Mouse (Mus musculus): Measurements from ENCODE around the gene Has1. TPM values are rescaled to one million over a fixed set of nuclear protein-coding genes. Genes with fewer than 3 reads are reported as not detected.

Has1 gene
- total RNA-seq, 1 experiment, result 0.22 TPM

DNA sequence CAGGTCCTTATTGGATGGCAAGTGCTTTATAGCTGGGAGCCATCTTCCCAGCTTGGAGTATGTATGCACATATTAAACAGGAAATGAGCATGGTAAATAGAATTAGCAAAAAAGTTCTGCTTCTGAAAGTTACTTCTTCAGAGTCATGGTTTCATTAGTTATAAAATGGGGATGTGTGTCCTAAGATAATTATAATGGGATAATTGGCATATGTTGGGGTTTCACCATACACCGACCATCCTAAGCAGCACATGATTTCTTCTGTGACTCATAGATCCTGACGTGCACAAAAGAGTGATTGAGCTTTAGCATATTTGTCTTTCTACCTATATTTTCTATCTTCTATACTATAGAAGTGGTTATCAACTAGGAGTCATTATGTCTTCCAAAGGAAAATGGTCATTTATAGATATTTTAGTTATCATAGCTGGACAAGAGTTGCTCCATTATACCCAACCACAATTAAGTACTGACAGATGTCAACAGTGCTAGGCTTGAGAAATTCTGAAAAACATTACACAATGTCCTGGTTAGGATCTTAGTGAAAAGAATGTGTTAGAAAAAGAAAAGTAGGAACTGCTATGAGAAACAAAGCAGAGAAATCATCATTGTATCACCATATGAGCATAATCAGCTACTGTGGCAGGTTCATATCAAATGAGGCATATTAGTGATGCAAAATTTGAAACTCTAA lies 34.9 kb upstream of the Has1 start:
- no peaks in the 10 kb centered on the region for H3K9me3 ChIP-seq (ENCODE audit: control insufficient read depth, insufficient read depth, low read depth, low read length)
- H3K36me3 ChIP-seq (ENCODE audit: control insufficient read depth, insufficient read depth, low read length, poor library complexity, severe bottlenecking), result no peaks in the 10 kb centered on the region
- H3K4me1 ChIP-seq (ENCODE audit: control insufficient read depth in 2 of 2, insufficient read depth in 2 of 2, low read length in 2 of 2, poor library complexity in 1 of 2), result no peaks in the 10 kb centered on the region
- in situ Hi-C loops (cut with MboI; ENCODE audit: low sequenced_read_pairs in 2 of 2, unreplicated experiment in 2 of 2), result loop anchor here (10.0 kb wide), 1 partner anchor 115 kb away; no protein-coding TSS in a partner anchor
- DNase-seq (ENCODE audit: low read depth, low spot score), result no peak
- no peak overlapping the region for H3K4me3 ChIP-seq (ENCODE audit: insufficient read depth in 1 of 2, low read depth in 1 of 2, low read length in 2 of 2, poor library complexity in 1 of 2, severe bottlenecking in 1 of 2)
- no peak overlapping the region for H3K9ac ChIP-seq (ENCODE audit: insufficient read depth, low read depth, low read length, poor library complexity, severe bottlenecking)
- TF ChIP-seq HCFC1 (IDR thresholded peaks at IDR 0.05; ENCODE audit: borderline replicate concordance, insufficient read depth, low read length), result no peak
- no peak for TF ChIP-seq MAFK (IDR thresholded peaks at IDR 0.05; ENCODE audit: insufficient read depth, low read depth, low read length)
- no peak for TF ChIP-seq ZNF384 (IDR thresholded peaks at IDR 0.05; ENCODE audit: low read depth, low read length)
- TF ChIP-seq CHD2 (IDR thresholded peaks at IDR 0.05; ENCODE audit: low read depth, low read length), result no peak
- TF ChIP-seq ZC3H11A (IDR thresholded peaks at IDR 0.05; ENCODE audit: borderline replicate concordance, low read depth, low read length), result no peak
- no peak overlapping the region for H3K27ac ChIP-seq (ENCODE audit: insufficient read depth, low read depth, low read length, poor library complexity, severe bottlenecking)

DNA sequence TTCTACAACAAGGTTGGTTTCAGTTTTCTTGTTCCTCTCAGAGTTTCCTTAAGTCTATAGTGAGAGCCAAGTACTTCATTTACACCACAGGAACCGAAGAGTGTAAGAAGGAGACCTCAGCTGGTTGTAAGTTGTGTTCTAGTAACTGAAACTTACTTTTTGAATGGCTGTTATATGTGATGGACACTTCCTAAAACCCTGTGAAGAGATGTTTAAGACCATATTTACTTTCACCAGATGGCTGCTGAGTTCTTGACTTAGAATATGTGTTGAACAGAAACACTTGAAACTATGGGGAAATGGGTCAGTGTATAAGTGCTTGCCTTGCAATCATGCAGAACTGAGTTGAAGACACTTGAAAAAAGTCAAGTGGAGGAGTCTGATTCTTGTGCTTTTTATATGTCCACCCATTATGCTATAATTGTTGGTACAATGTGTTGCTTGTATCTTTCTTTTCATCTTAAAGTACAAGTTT lies 32.8 kb upstream of the Has1 start, which contains the start of the genes Fpr2 and Fpr3:
Gene Fpr2, plus strand, starts transcription at position 51 of the 475 bp plus-strand sequence.
Gene Fpr3, plus strand, starts transcription at position 79 of the 475 bp plus-strand sequence.
- in situ Hi-C loops (cut with MboI; ENCODE audit: low sequenced_read_pairs in 2 of 2, unreplicated experiment in 2 of 2), result loop anchor here in 1 of 2 experiments (10.0 kb wide), 1 partner anchor 113 kb away; no protein-coding TSS in a partner anchor

GRCm38 (mm10) chr17:17883840-17884239 lies 28.8 kb upstream of the Has1 start, which contains the start of gene Fpr1:
Gene Fpr1, minus strand, starts transcription at chr17:17883940.
- H3K9me3 ChIP-seq (ENCODE audit: control insufficient read depth, insufficient read depth, low read depth, low read length), result no peaks in the 10 kb centered on the region
- no peak within 1 kb of the TSS for H3K4me3 ChIP-seq (ENCODE audit: insufficient read depth in 1 of 2, low read depth in 1 of 2, low read length in 2 of 2, poor library complexity in 1 of 2, severe bottlenecking in 1 of 2)
- DNase-seq (ENCODE audit: low read depth, low spot score), result no peak
- no peak within 1 kb of the TSS for H3K9ac ChIP-seq (ENCODE audit: insufficient read depth, low read depth, low read length, poor library complexity, severe bottlenecking)
- no peaks in the 10 kb centered on the region for H3K36me3 ChIP-seq (ENCODE audit: control insufficient read depth, insufficient read depth, low read length, poor library complexity, severe bottlenecking)
- in situ Hi-C loops (cut with MboI; ENCODE audit: low sequenced_read_pairs in 2 of 2, unreplicated experiment in 2 of 2), result loop anchor here in 1 of 2 experiments (10.0 kb wide), 1 partner anchor 109 kb away; no protein-coding TSS in a partner anchor
- TF ChIP-seq ZNF384 (IDR thresholded peaks at IDR 0.05; ENCODE audit: low read depth, low read length), result no peak
- no peaks in the 10 kb centered on the region for H3K4me1 ChIP-seq (ENCODE audit: control insufficient read depth in 2 of 2, insufficient read depth in 2 of 2, low read length in 2 of 2, poor library complexity in 1 of 2)
- H3K27ac ChIP-seq (ENCODE audit: insufficient read depth, low read depth, low read length, poor library complexity, severe bottlenecking), result no peak within 1 kb of the TSS

More for the DNA sequence above, 32.8 kb upstream of the Has1 start, which contains the start of the genes Fpr2 and Fpr3:
- H3K9me3 ChIP-seq (ENCODE audit: control insufficient read depth, insufficient read depth, low read depth, low read length), result no peaks in the 10 kb centered on the region
- H3K4me3 ChIP-seq (ENCODE audit: insufficient read depth in 1 of 2, low read depth in 1 of 2, low read length in 2 of 2, poor library complexity in 1 of 2, severe bottlenecking in 1 of 2), result no peak within 1 kb of the TSS
- DNase-seq (ENCODE audit: low read depth, low spot score), result no peak
- H3K27ac ChIP-seq (ENCODE audit: insufficient read depth, low read depth, low read length, poor library complexity, severe bottlenecking), result no peak within 1 kb of the TSS
- no peaks in the 10 kb centered on the region for H3K36me3 ChIP-seq (ENCODE audit: control insufficient read depth, insufficient read depth, low read length, poor library complexity, severe bottlenecking)
- H3K9ac ChIP-seq (ENCODE audit: insufficient read depth, low read depth, low read length, poor library complexity, severe bottlenecking), result no peak within 1 kb of the TSS
- TF ChIP-seq ZC3H11A (IDR thresholded peaks at IDR 0.05; ENCODE audit: borderline replicate concordance, low read depth, low read length) (no peak), ZNF384 (IDR thresholded peaks at IDR 0.05; ENCODE audit: low read depth, low read length) (no peak), HCFC1 (IDR thresholded peaks at IDR 0.05; ENCODE audit: borderline replicate concordance, insufficient read depth, low read length) (no peak), MAFK (IDR thresholded peaks at IDR 0.05; ENCODE audit: insufficient read depth, low read depth, low read length) (no peak)
- H3K4me1 ChIP-seq (ENCODE audit: control insufficient read depth in 2 of 2, insufficient read depth in 2 of 2, low read length in 2 of 2, poor library complexity in 1 of 2), result no peaks in the 10 kb centered on the region

DNA sequence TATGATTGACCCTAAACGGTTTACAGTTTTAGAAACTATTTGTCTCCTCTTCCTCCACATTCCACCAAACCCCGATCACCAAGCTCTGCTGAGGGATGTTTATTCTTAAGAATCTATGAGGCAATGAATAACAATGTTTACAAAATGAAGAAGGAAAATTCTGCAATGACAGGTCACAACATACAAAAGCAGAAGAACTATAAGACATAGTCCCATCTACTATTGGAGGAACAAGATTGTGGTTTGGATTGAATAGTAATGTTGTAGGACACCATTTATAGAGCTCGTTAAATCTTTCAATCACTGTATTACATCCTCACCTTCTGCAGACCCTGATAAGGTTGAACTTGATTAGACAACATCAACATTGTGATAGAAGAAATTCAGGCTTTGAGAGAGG lies 27.7 kb upstream of the Has1 start:
- Histone ChIP-seq H3K4me1 (ENCODE audit: control insufficient read depth in 2 of 2, insufficient read depth in 2 of 2, low read length in 2 of 2, poor library complexity in 1 of 2) (no peaks in the 10 kb centered on the region), H3K9me3 (ENCODE audit: control insufficient read depth, insufficient read depth, low read depth, low read length) (no peaks in the 10 kb centered on the region), H3K4me3 (ENCODE audit: insufficient read depth in 1 of 2, low read depth in 1 of 2, low read length in 2 of 2, poor library complexity in 1 of 2, severe bottlenecking in 1 of 2) (no peak overlapping the region), H3K27ac (ENCODE audit: insufficient read depth, low read depth, low read length, poor library complexity, severe bottlenecking) (no peak overlapping the region), H3K9ac (ENCODE audit: insufficient read depth, low read depth, low read length, poor library complexity, severe bottlenecking) (no peak overlapping the region), H3K36me3 (ENCODE audit: control insufficient read depth, insufficient read depth, low read length, poor library complexity, severe bottlenecking) (no peaks in the 10 kb centered on the region)
- in situ Hi-C loops (cut with MboI; ENCODE audit: low sequenced_read_pairs in 2 of 2, unreplicated experiment in 2 of 2), result loop anchor here in 1 of 2 experiments (10.0 kb wide), 1 partner anchor 108 kb away; no protein-coding TSS in a partner anchor
- TF ChIP-seq CHD2 (IDR thresholded peaks at IDR 0.05; ENCODE audit: low read depth, low read length) (no peak), HCFC1 (IDR thresholded peaks at IDR 0.05; ENCODE audit: borderline replicate concordance, insufficient read depth, low read length) (no peak), ZNF384 (IDR thresholded peaks at IDR 0.05; ENCODE audit: low read depth, low read length) (no peak), ZC3H11A (IDR thresholded peaks at IDR 0.05; ENCODE audit: borderline replicate concordance, low read depth, low read length) (no peak), MAFK (IDR thresholded peaks at IDR 0.05; ENCODE audit: insufficient read depth, low read depth, low read length) (no peak)
- DNase-seq (ENCODE audit: low read depth, low spot score), result no peak
